Mouse (Mus musculus) thymus, adult 2 months (tissue): ENCODE measurements around the gene Nr1h4. TPM values are rescaled to one million over a fixed set of nuclear protein-coding genes. Genes with fewer than 3 reads are reported as not detected.

Experiments used
- DNase-seq: peaks from one replicate; pipeline ENCODE4 v3.0.0; 2021
- H3K27ac ChIP-seq: fragments of 200-500 bp; 2 replicates; pipeline ENCODE4 v1.5.1; 2012; ENCODE audit warnings: low read length, control low read depth; ENCODE audit not compliant: control insufficient read depth, insufficient read depth
- H3K27me3 ChIP-seq: fragments of 200-500 bp; 2 replicates; pipeline ENCODE4 v1.6.1; 2012; ENCODE audit warnings: mild to moderate bottlenecking, low read length, moderate library complexity, mixed read lengths; ENCODE audit not compliant: control insufficient read depth, insufficient read depth
- H3K36me3 ChIP-seq: fragments of 200-500 bp; 2 replicates; pipeline ENCODE4 v1.6.1; 2012; ENCODE audit warnings: mild to moderate bottlenecking, low read length, moderate library complexity; ENCODE audit not compliant: control insufficient read depth, insufficient read depth
- H3K4me1 ChIP-seq: fragments of 200-500 bp; replicated peaks from 2 replicates; pipeline ENCODE4 v1.6.1; 2012; ENCODE audit warnings: low read length; ENCODE audit not compliant: control insufficient read depth, insufficient read depth
- H3K4me3 ChIP-seq: fragments of 200-500 bp; 2 replicates; pipeline ENCODE4 v1.5.1; 2012; ENCODE audit warnings: mild to moderate bottlenecking, low read length, control low read depth, moderate library complexity; ENCODE audit not compliant: control insufficient read depth, insufficient read depth
- CTCF ChIP-seq: fragments of 200-500 bp; IDR thresholded peaks from 2 replicates; pipeline ENCODE4 v1.5.1; 2012; ENCODE audit warnings: mild to moderate bottlenecking, control low read depth, low read length, moderate library complexity, borderline replicate concordance; ENCODE audit not compliant: control insufficient read depth, poor library complexity, insufficient read depth; ENCODE audit errors: extremely low read depth
- POLR2A ChIP-seq: fragments of 200-500 bp; IDR thresholded peaks from 2 replicates; pipeline ENCODE4 v1.6.1; 2012; ENCODE audit warnings: mild to moderate bottlenecking, low read length, control low read depth, moderate library complexity; ENCODE audit not compliant: control insufficient read depth, poor library complexity, insufficient read depth; ENCODE audit errors: extremely low read depth
- WGBS: fragments of 180-500 bp; shearing (Covaris S2); methylation state at CpG from one replicate; pipeline ENCODE4 v1.1.7; 2018; 5-methylcytosine and 5-hydroxymethylcytosine counted together
- polyA plus RNA-seq: library from polyadenylated mRNA; depleted of rRNA; stranded (reverse); fragments of >200 nt; gene quantifications from 2 replicates; pipeline ENCODE4 v1.2.3, GENCODE M21; 2012

Gene Nr1h4
- polyA plus RNA-seq, 1 experiment, result 0.23 TPM

GRCm38 (mm10) chr10:89483812-89484602, 49.4 kb downstream of the Nr1h4 start:
- no peaks in the 10 kb centered on the region for H3K36me3 ChIP-seq
- no peak overlapping the region for H3K27ac ChIP-seq
- no peaks in the 10 kb centered on the region for H3K4me1 ChIP-seq
- whole genome bisulfite sequencing, result 93% methylated on average over 18 of the region's 18 CpGs
- DNase-seq, result no peak
- H3K27me3 ChIP-seq, result no peaks in the 10 kb centered on the region
- H3K4me3 ChIP-seq, result no peak overlapping the region
- no peak for TF ChIP-seq CTCF
- no peak for TF ChIP-seq POLR2A

GRCm38 (mm10) chr10:89483113-89483512, 50.3 kb downstream of the Nr1h4 start:
- no peak overlapping the region for H3K4me3 ChIP-seq
- TF ChIP-seq POLR2A (no peak), CTCF (no peak)
- H3K36me3 ChIP-seq, result no peaks in the 10 kb centered on the region
- no peaks in the 10 kb centered on the region for H3K4me1 ChIP-seq
- no peaks in the 10 kb centered on the region for H3K27me3 ChIP-seq
- no peak overlapping the region for H3K27ac ChIP-seq
- no peak for DNase-seq
- 94% methylated on average over 14 of the region's 14 CpGs for WGBS

- no peaks in the 10 kb centered on the region for H3K4me1 ChIP-seq
- H3K27ac ChIP-seq, result no peak overlapping the region
- WGBS, result 96% methylated on average over 10 of the region's 10 CpGs
These were observed 51.2 kb downstream of the Nr1h4 start for GRCm38 (mm10) chr10:89482142-89482681.

GRCm38 (mm10) chr10:89481638-89482037, 51.7 kb downstream of the Nr1h4 start:
- TF ChIP-seq CTCF (no peak), POLR2A (no peak)
- H3K36me3 ChIP-seq, result no peaks in the 10 kb centered on the region
- H3K27ac ChIP-seq, result no peak overlapping the region
- no peaks in the 10 kb centered on the region for H3K4me1 ChIP-seq
- no peak overlapping the region for H3K4me3 ChIP-seq
- 91% methylated on average over 7 of the region's 7 CpGs for WGBS
- no peaks in the 10 kb centered on the region for H3K27me3 ChIP-seq
- no peak for DNase-seq

More at GRCm38 (mm10) chr10:89482142-89482681, 51.2 kb downstream of the Nr1h4 start:
- Histone ChIP-seq H3K27me3 (no peaks in the 10 kb centered on the region), H3K36me3 (no peaks in the 10 kb centered on the region), H3K4me3 (no peak overlapping the region)
- no peak for DNase-seq
- TF ChIP-seq POLR2A, result no peak
- no peak for TF ChIP-seq CTCF

- Histone ChIP-seq H3K4me3 (no peak overlapping the region), H3K27ac (no peak overlapping the region), H3K4me1 (no peaks in the 10 kb centered on the region), H3K27me3 (no peaks in the 10 kb centered on the region), H3K36me3 (no peaks in the 10 kb centered on the region)
- WGBS, result 94% methylated on average over 8 of the region's 8 CpGs
- TF ChIP-seq POLR2A (no peak), CTCF (no peak)
- DNase-seq, result no peak
These were observed 54.6 kb downstream of the Nr1h4 start for GRCm38 (mm10) chr10:89478766-89479165.

- H3K27ac ChIP-seq, result no peak overlapping the region
- TF ChIP-seq CTCF (no peak), POLR2A (no peak)
- no peak for DNase-seq
- H3K36me3 ChIP-seq, result no peaks in the 10 kb centered on the region
- 65% methylated on average over 7 of the region's 7 CpGs for WGBS
- no peaks in the 10 kb centered on the region for H3K4me1 ChIP-seq
- no peaks in the 10 kb centered on the region for H3K27me3 ChIP-seq
- H3K4me3 ChIP-seq, result no peak overlapping the region
These were observed 62.6 kb downstream of the Nr1h4 start for GRCm38 (mm10) chr10:89470596-89471353.
